Mouse (Mus musculus) spleen, adult 2 months (tissue): Measurements from ENCODE around the gene Dhrs2.

Experiments used
- CTCF ChIP-seq: fragments of 200-500 bp; IDR thresholded peaks from 2 replicates; pipeline ENCODE4 v1.5.1; 2011; ENCODE audit warnings: mild to moderate bottlenecking, inconsistent platforms; ENCODE audit not compliant: insufficient read depth, insufficient read length, insufficient replicate concordance; ENCODE audit errors: extremely low read depth
- POLR2A ChIP-seq: fragments of 200-500 bp; IDR thresholded peaks from 2 replicates; pipeline ENCODE4 v1.6.1; 2011; ENCODE audit warnings: low read depth, low read length, inconsistent platforms

DNA sequence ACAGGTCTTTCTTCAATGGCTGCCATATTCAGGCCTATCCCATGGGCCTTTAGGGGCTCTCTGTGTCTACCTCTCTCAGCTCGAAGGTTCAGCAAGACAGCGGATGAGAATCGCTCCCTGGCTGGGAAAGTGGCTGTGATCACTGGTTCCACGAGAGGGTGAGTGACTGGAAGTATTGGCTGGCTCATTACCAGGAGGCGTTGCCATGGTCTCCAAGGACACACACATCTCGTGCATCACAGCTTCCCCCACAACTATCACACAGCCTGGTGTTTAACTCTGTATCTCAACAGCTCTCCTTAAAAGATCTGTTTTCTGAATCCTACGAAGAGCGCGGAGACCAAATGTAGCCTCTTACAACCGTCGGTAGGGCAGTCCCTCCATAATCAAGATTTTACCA is 12.8 kb downstream of the Dhrs2 start:
- no peak for TF ChIP-seq POLR2A
- TF ChIP-seq CTCF = no peak
